Mouse (Mus musculus): ENCODE data around the gene Pttg1.

- TF ChIP-seq POLR2A (IDR thresholded peaks at IDR 0.05; ENCODE audit: control insufficient read depth, extremely low read depth, insufficient read depth, low read length, poor library complexity) (no peak), CTCF (IDR thresholded peaks at IDR 0.05; ENCODE audit: borderline replicate concordance, control insufficient read depth, extremely low read depth, insufficient read depth, low read length, poor library complexity) (no peak)
These were observed 54.2 kb downstream of the Pttg1 start for GRCm38 (mm10) chr11:43371807-43372206.

Measured in thymus, adult 2 months (tissue).